Mouse (Mus musculus) cerebellum, postnatal 10 days (tissue): ENCODE results near the gene Olfr554.
A peak's percentile ranks its signal among the peaks of the same experiment; 100 is the strongest.
"Not testable (repeated sequence)": the region's sequence is repeated elsewhere in the genome, so short reads cannot be mapped to it uniquely, and the experiment has no call there.

Source experiments
- DNase-seq, 2 experiments: peaks; one replicate each; pipeline ENCODE4 v3.0.0; 2021; ENCODE audit warnings: mixed read lengths in 2 of 2

Gene Olfr554

GRCm38 (mm10) chr7:102638132-102638531 lies at the start of gene Olfr554:
Gene Olfr554, plus strand, starts transcription at chr7:102638432.
- no peak for DNase-seq

- no peak for DNase-seq
Measured at GRCm38 (mm10) chr7:102591786-102592185, 46.4 kb upstream of the Olfr554 start, which contains the start of gene Olfr551. Gene Olfr551, minus strand, starts transcription at chr7:102591886.

DNA sequence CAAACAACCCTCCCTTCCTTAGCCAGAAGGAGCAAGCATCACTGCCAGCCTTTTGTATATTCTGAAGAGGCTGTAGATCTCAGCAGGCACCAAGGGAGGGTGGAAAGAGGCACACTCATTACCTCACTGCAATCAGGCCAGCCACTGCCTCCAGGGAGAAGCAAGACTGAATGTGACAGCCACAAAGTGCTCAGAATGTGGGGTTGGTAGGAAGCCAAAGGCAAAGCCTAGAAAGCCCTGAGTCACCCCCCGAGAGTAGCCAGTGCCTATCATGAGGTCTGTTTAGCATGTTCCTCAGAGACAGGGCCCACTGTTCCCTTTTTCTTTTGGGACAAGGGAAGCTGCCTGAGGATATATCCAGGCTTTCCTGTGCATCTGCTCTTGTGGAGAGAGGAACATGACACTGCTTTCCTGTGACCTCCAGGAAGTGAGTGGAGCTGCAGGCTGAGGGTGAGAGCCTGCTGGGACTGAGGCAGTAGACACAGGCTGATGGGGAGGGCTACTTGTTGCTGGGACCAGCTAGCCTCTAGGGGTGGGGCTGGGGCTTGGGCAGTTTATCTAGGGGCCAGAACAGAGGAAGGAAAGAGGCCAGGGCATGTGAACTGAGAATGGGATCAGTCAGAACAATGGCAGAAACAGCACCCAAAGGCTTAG lies 40.7 kb upstream of the Olfr554 start, which contains the start of gene Olfr552:
Gene Olfr552, plus strand, starts transcription at position 393 of the 654 bp plus-strand sequence.
- DNase-seq = no peak

GRCm38 (mm10) chr7:102618118-102618517 lies 20.1 kb upstream of the Olfr554 start, which contains the start of gene Olfr553:
Gene Olfr553, minus strand, starts transcription at chr7:102618218.
- no peak for DNase-seq

- DNase-seq = peak; percentile 68
Measured at GRCm38 (mm10) chr7:102619608-102620007, 18.6 kb upstream of the Olfr554 start.

GRCm38 (mm10) chr7:102620368-102620767 lies 17.9 kb upstream of the Olfr554 start:
- DNase-seq = peak in 1 of 2 experiments; percentile 3

DNA sequence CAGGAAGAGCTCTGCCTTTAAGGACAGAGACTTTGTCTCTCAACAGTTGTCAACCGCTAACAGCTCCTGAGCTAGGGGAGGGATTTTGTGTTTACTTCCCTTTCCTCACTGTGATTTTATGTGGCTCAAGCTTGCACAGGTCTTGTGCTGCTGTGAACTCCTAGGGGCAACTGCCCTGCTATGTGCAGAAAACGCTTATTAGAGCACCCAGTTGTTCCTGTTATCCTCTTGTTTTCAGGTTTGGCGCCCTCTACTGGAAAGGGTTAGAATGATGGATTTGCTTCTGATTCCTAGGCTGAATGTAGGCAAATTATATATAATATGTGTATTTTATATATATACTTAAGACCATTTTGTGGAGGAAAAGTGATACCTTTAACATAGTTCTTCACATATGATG lies 1.6 kb upstream of the Olfr554 start:
- peak; percentile 62 to 73 for DNase-seq

GRCm38 (mm10) chr7:102644945-102645344 lies 6.7 kb downstream of the Olfr554 start:
- DNase-seq = not testable (repeated sequence)

GRCm38 (mm10) chr7:102658523-102658922 lies 20.3 kb downstream of the Olfr554 start, which contains the start of gene Olfr555:
Gene Olfr555, plus strand, starts transcription at chr7:102658823.
- DNase-seq = no peak

DNA sequence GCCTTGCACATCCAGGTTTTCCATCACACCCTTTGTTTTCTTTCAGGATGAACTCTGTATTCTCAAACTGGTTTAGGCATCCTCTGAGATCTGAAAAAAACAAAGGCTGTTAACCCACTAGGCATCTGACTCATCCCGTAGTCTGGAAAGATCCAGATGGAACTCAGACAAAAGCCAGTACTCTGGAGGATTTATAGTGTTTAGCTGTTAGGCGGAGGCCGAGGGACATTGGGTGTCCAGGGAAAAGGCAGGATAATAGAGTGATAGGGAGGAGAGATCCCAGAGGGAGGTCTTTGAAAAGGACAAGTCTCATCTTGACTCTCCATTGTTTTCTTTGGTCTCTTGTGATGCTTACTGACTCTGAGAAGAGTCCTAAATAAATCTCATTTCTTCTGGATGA lies 26.4 kb downstream of the Olfr554 start, which contains the start of gene Olfr556:
Gene Olfr556, plus strand, starts transcription at position 301 of the 400 bp plus-strand sequence.
- no peak for DNase-seq

DNA sequence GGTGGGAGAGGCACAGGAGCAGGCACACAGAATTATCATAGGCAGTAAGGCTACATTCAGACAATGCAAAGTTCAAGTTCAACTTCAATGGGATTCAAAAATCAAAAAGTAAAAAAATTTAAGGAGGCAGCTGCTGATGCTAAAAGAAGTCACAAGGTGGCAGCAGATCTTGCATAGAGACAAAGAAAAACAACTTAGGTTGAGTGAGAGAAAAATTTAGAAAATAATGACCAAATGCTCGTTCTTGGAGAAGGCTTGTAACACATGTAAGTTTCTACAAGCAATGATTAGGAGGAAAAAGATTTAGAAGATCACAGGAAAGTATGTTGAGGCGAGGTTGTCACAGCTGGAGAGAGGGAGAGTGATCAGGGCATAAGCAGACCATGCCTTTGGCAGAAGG lies 27.1 kb downstream of the Olfr554 start:
- peak; percentile 7 to 15 for DNase-seq

GRCm38 (mm10) chr7:102676225-102676624 lies 38.0 kb downstream of the Olfr554 start:
- DNase-seq = no peak

DNA sequence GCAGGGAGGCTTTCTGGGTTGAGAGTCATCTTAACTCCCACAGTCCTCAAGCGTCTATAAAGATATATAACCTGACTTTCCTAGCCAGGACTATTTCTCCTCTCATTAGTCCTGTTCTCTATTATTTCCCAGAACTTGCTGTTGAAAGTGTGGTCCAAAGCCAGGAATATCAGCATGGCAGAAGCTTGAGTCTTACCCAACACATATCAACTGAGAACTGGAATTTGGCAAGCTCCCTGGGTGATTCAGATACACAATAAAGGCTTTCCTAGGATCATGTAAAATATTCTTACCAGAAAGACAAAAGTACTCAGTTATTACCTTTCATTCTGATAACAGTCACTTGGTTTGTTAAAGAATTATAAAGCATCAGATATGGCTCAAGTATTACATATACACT lies 43.7 kb downstream of the Olfr554 start:
- DNase-seq = no peak

DNA sequence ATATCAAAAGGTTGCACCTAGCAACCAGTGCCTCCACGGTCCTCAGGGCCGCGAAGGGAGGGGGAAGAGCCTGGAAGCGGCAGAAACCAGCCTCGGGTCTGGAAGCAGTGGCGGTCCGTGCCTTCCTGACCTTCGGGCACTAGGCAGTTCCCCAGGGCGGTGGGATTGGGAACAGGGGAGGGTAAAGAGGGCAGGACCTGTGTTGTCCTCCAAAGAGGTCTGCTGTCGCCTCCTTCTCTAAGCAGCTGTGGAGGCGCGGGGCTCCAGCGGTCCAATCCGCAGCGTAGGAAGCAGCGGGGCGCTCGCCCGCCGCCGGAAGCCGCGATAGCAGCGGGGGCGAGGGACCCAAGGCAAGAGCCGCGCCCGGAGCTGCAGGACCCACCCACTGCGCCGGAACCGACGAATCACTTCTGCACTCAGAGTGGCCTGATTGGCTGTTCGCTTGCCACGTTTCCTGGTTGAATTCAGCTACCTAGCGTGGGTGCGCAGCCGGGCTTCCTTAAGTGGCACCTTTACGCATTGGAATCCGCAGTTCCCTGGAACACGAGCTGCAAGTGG lies 48.8 kb downstream of the Olfr554 start, which contains the start of gene Trim68:
Gene Trim68, minus strand, starts transcription at position 384 of the 558 bp plus-strand sequence.
- DNase-seq = peak; percentile 86 to 92
